Mouse (Mus musculus) CH12.LX (cell line): ENCODE results near the gene Tmem237. TPM values are rescaled to one million over a fixed set of nuclear protein-coding genes. Genes with fewer than 3 reads are reported as not detected.

Source experiments
- DNase-seq: peaks from one replicate; pipeline ENCODE4 v3.0.0-alpha.2; 2013; ENCODE audit errors: extremely low read depth
- H3K27ac ChIP-seq: 2 replicates; pipeline ENCODE4 v1.5.1; 2012; ENCODE audit warnings: low read depth, mild to moderate bottlenecking, control low read depth, moderate library complexity; ENCODE audit not compliant: insufficient read depth
- H3K27me3 ChIP-seq: replicated peaks from 2 replicates; pipeline ENCODE3; 2012; ENCODE audit warnings: inconsistent platforms
- H3K36me3 ChIP-seq, 2 experiments: replicated peaks in 1 of 2; 2 replicates each; pipeline versions ENCODE3 to v1.6.1; 2012; ENCODE audit warnings: inconsistent platforms in 1 of 2, low read length in 1 of 2, mild to moderate bottlenecking in 1 of 2, mixed read lengths in 1 of 2, moderate library complexity in 1 of 2; ENCODE audit not compliant: control insufficient read depth in 1 of 2, insufficient read depth in 1 of 2
- H3K4me1 ChIP-seq, 2 experiments: 2 replicates each; pipeline ENCODE4 v1.6.1; 2012; ENCODE audit warnings: inconsistent platforms in 1 of 2, moderate library complexity in 1 of 2; ENCODE audit not compliant: insufficient read depth in 2 of 2, control insufficient read depth in 1 of 2
- H3K4me2 ChIP-seq: 2 replicates; pipeline ENCODE4 v1.6.1; 2012; ENCODE audit warnings: low read depth, mild to moderate bottlenecking, control low read depth; ENCODE audit not compliant: poor library complexity, insufficient read depth, severe bottlenecking
- H3K4me3 ChIP-seq, 3 experiments: fragments of 150-350 bp in 1 of 3; sonication (generic) in 1 of 3; replicated peaks in 1 of 3; 2 replicates each; pipeline versions ENCODE3 to v1.5.1; 2011 to 2012; ENCODE audit warnings: low read depth in 2 of 3, low read length in 2 of 3, mild to moderate bottlenecking in 2 of 3, moderate library complexity in 2 of 3, control low read depth in 1 of 3, improper control_type of control experiment in 1 of 3, inconsistent platforms in 1 of 3, mixed read lengths in 1 of 3; ENCODE audit not compliant: poor library complexity in 1 of 3
- H3K79me2 ChIP-seq: replicated peaks from 2 replicates; pipeline ENCODE4 v1.6.1; 2012; ENCODE audit warnings: mild to moderate bottlenecking, moderate library complexity; ENCODE audit not compliant: control insufficient read depth, poor library complexity, insufficient read depth, severe bottlenecking; ENCODE audit errors: extremely low read depth
- H3K9ac ChIP-seq: 2 replicates; pipeline ENCODE4 v1.6.1; 2012; ENCODE audit warnings: low read depth, mild to moderate bottlenecking, control low read depth, moderate library complexity; ENCODE audit not compliant: insufficient read depth
- H3K9me3 ChIP-seq: replicated peaks from 2 replicates; pipeline ENCODE3; 2012; ENCODE audit warnings: low read length, inconsistent platforms, mixed read lengths
- CHD1 ChIP-seq: IDR thresholded peaks from 2 replicates; pipeline ENCODE4 v1.6.1; 2012; ENCODE audit warnings: low read depth, low read length, improper control_type of control experiment, inconsistent platforms
- CHD2 ChIP-seq: IDR thresholded peaks from 2 replicates; pipeline ENCODE4 v1.6.1; 2011; ENCODE audit warnings: low read length, improper control_type of control experiment
- CTCF ChIP-seq, 2 experiments: IDR thresholded peaks in 1 of 2; conservative IDR thresholded peaks in 1 of 2; 2 replicates each; pipeline ENCODE4 v1.5.1; 2011 to 2012; ENCODE audit warnings: low read depth in 2 of 2, low read length in 2 of 2, improper control_type of control experiment in 1 of 2, inconsistent platforms in 1 of 2, mild to moderate bottlenecking in 1 of 2, moderate library complexity in 1 of 2
- EP300 ChIP-seq: IDR thresholded peaks from 2 replicates; pipeline ENCODE4 v1.6.1; 2011; ENCODE audit warnings: low read length, improper control_type of control experiment
- ETS1 ChIP-seq: conservative IDR thresholded peaks from 2 replicates; pipeline ENCODE4 v1.6.1; 2012; ENCODE audit warnings: low read depth, mild to moderate bottlenecking, inconsistent platforms, low read length, improper control_type of control experiment, moderate library complexity
- HCFC1 ChIP-seq: IDR thresholded peaks from 2 replicates; pipeline ENCODE4 v1.6.1; 2012; ENCODE audit warnings: low read depth, mild to moderate bottlenecking, inconsistent platforms, low read length, improper control_type of control experiment
- JUND ChIP-seq: conservative IDR thresholded peaks from 2 replicates; pipeline ENCODE4 v1.6.1; 2011; ENCODE audit warnings: low read depth, low read length, improper control_type of control experiment
- MAFK ChIP-seq: IDR thresholded peaks from 2 replicates; pipeline ENCODE4 v1.6.1; 2011; ENCODE audit warnings: low read length, improper control_type of control experiment; ENCODE audit not compliant: insufficient replicate concordance
- MAX ChIP-seq: IDR thresholded peaks from 2 replicates; pipeline ENCODE4 v1.6.1; 2011; ENCODE audit warnings: low read length, improper control_type of control experiment
- MAZ ChIP-seq: IDR thresholded peaks from 2 replicates; pipeline ENCODE4 v1.6.1; 2012; ENCODE audit warnings: low read depth, mild to moderate bottlenecking, inconsistent platforms, low read length, improper control_type of control experiment, moderate library complexity
- MEF2A ChIP-seq: IDR thresholded peaks from 2 replicates; pipeline ENCODE4 v1.6.1; 2014; ENCODE audit warnings: low read depth, mild to moderate bottlenecking, inconsistent platforms, low read length, improper control_type of control experiment, borderline replicate concordance
- NELFE ChIP-seq: IDR thresholded peaks from 2 replicates; pipeline ENCODE4 v1.6.1; 2011; ENCODE audit warnings: low read depth, low read length, improper control_type of control experiment
- POLR2A ChIP-seq: IDR thresholded peaks from 2 replicates; pipeline ENCODE4 v1.6.1; 2011; ENCODE audit warnings: low read depth, mild to moderate bottlenecking, improper control_type of control experiment, low read length
- POLR2AphosphoS2 ChIP-seq: IDR thresholded peaks from 2 replicates; pipeline ENCODE4 v1.6.1; 2011; ENCODE audit warnings: low read depth, low read length, improper control_type of control experiment
- RAD21 ChIP-seq: IDR thresholded peaks from 2 replicates; pipeline ENCODE4 v1.6.1; 2011; ENCODE audit warnings: low read depth, mild to moderate bottlenecking, low read length, improper control_type of control experiment, moderate library complexity
- SMC3 ChIP-seq: IDR thresholded peaks from 2 replicates; pipeline ENCODE4 v1.6.1; 2011; ENCODE audit warnings: low read depth, low read length, improper control_type of control experiment
- USF2 ChIP-seq: conservative IDR thresholded peaks from 2 replicates; pipeline ENCODE4 v1.6.1; 2011; ENCODE audit warnings: low read depth, low read length, improper control_type of control experiment
- ZC3H11A ChIP-seq: IDR thresholded peaks from 2 replicates; pipeline ENCODE4 v1.6.1; 2012; ENCODE audit warnings: low read depth, mild to moderate bottlenecking, inconsistent platforms, low read length, improper control_type of control experiment
- ZKSCAN1 ChIP-seq: IDR thresholded peaks from 2 replicates; pipeline ENCODE4 v1.6.1; 2012; ENCODE audit warnings: low read depth, inconsistent platforms, low read length, improper control_type of control experiment, borderline replicate concordance
- ZMIZ1 ChIP-seq: IDR thresholded peaks from 2 replicates; pipeline ENCODE4 v1.6.1; 2012; ENCODE audit warnings: low read depth, mild to moderate bottlenecking, inconsistent platforms, low read length, improper control_type of control experiment
- ZNF384 ChIP-seq: IDR thresholded peaks from 2 replicates; pipeline ENCODE4 v1.6.1; 2012; ENCODE audit warnings: low read depth, low read length, improper control_type of control experiment, inconsistent platforms
- dilution Hi-C: fragments of 300-500 bp; cut with MboI; formaldehyde crosslinking; loops from 2 replicates; pipeline ENCODE4 v1.14.3; 2020; ENCODE audit warnings: low sequenced_read_pairs; ENCODE audit not compliant: extremely low pct_unique_long_range_greater_than_20kb, extremely low pct_ligation_motif_present
- in situ Hi-C: fragments of 300-500 bp; cut with MboI; formaldehyde crosslinking; loops from 3 replicates; pipeline ENCODE4 v1.14.3; 2019; ENCODE audit warnings: low sequenced_read_pairs, low pct_ligation_motif_present, low pct_unique_long_range_greater_than_20kb, mixed read lengths
- polyA plus RNA-seq: library from polyadenylated mRNA; unstranded; fragments of >175 nt; gene quantifications from 2 replicates; pipeline ENCODE4 v1.2.1, GENCODE M21; 2012; ENCODE audit warnings: low read depth; ENCODE audit not compliant: insufficient read length
- total RNA-seq, 2 experiments: library from RNA; depleted of rRNA; stranded (reverse); fragments of 300-350 nt in 1 of 2; fragments of >200 nt in 1 of 2; gene quantifications; 2 replicates each; pipeline ENCODE4 v1.2.3; 2012 to 2014

Gene Tmem237
- total and polyA plus RNA-seq, 3 experiments = 4.0 to 10.3 (median 8.2) TPM

DNA sequence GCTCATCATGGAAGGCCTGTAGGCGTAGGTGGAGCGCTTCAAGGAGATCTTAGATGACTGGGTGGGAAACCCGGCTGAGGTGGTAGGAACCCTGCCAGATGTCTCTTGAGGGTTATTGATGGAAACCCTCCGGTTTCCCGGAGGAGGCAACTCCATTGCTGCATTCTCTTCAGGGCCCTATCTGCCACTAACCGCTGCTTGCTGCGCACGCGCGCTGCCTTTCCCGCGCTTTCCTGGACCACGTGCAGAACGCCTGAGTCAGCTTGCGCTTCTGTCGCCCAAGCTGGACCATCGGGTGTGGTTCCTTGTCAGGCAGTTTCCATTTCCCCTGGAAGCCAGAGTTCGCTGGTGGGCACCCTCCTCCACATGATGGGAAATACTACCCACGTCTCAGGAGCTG is 25.5 kb downstream of the Tmem237 start, which contains the start of gene C2cd6:
Gene C2cd6, minus strand, starts transcription at position 196 of the 400 bp plus-strand sequence.
- Histone ChIP-seq H3K79me2 (no peaks in the 10 kb centered on the region), H3K4me3 (no peak within 1 kb of the TSS), H3K9ac (no peak within 1 kb of the TSS), H3K4me1 (peaks cover under 1 to 2% of the 10 kb centered on the region in 2 experiments; a peak in 2 of 4 replicates), H3K27ac (no peak within 1 kb of the TSS), H3K27me3 (no peaks in the 10 kb centered on the region), H3K36me3 (peaks cover 0 to 1% of the 10 kb centered on the region in 2 experiments), H3K9me3 (no peaks in the 10 kb centered on the region), H3K4me2 (0 out of 2 replicates have a peak within 1 kb of the TSS, but pooled peaks have one; percentile 42)
- in situ Hi-C loops (no loop called here), dilution Hi-C loops (no loop called here)
- no peak for DNase-seq
- TF ChIP-seq HCFC1 = no peak
- TF ChIP-seq MAFK = no peak
- no peak for TF ChIP-seq ZC3H11A
- TF ChIP-seq USF2 = no peak

DNA sequence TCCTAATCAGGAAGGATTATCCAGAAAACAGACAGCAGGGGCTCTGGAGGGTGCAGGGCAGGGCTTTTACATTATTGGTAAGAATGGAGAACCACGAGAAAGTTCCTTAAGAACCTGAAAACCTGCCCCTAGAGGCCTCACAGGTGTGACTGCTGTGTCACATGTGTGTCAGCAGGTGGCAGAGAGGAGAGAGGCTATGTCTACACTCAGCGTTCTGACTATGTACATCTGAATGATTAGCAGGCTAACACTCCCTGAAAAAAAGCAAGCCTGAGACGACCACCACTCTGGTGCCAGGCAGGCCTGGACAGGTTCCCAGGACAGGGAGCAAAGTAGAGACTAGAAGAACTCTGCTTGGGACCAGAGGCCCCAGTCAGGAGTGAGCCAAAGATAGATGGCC is 49.3 kb downstream of the Tmem237 start:
- Histone ChIP-seq H3K4me2 (peak overlapping the region; percentile 50), H3K27ac (no peak overlapping the region), H3K4me1 (peaks cover 2 to 9% of the 10 kb centered on the region in 2 experiments; a peak in 2 of 4 replicates), H3K36me3 (no peaks in the 10 kb centered on the region), H3K27me3 (no peaks in the 10 kb centered on the region), H3K79me2 (no peaks in the 10 kb centered on the region), H3K9ac (no peak overlapping the region), H3K9me3 (no peaks in the 10 kb centered on the region), H3K4me3 (no peak overlapping the region)
- dilution Hi-C loops (no loop called here), in situ Hi-C loops (no loop called here)
- TF ChIP-seq JUND = no peak
- no peak for TF ChIP-seq USF2
- TF ChIP-seq CHD1 = no peak
- TF ChIP-seq CHD2 = no peak
- peak in 1 of 2 experiments; percentile 86; a peak in 2 of 4 replicates for TF ChIP-seq CTCF (conservative IDR thresholded peaks at IDR 0.05 in 1 of 2, IDR thresholded peaks at IDR 0.05 in 1 of 2; ENCODE audit: low read depth in 2 of 2, low read length in 2 of 2)
- peak; percentile 41 for TF ChIP-seq RAD21
- TF ChIP-seq ZMIZ1 = no peak
- no peak for TF ChIP-seq NELFE
- TF ChIP-seq ETS1 = no peak
- no peak for TF ChIP-seq MEF2A
- TF ChIP-seq MAZ = no peak
- TF ChIP-seq EP300 = no peak
- TF ChIP-seq ZNF384 = no peak
- no peak for TF ChIP-seq POLR2AphosphoS2
- peak; percentile 83 for TF ChIP-seq SMC3
- TF ChIP-seq ZKSCAN1 = no peak
- TF ChIP-seq POLR2A = no peak
- TF ChIP-seq MAX = peak; percentile 47; the same call in 1 of the 2 replicates
- no peak for TF ChIP-seq HCFC1
- peak; percentile 25 for DNase-seq
